Mouse (Mus musculus) lung, embryonic 15.5 days (tissue): ENCODE results near the gene 4921524J17Rik. TPM values are rescaled to one million over a fixed set of nuclear protein-coding genes. Genes with fewer than 3 reads are reported as not detected.

Experiments used
- ATAC-seq: fragments of 200-750 bp; cut with Nextera tagmentation; 2 replicates; pipeline ENCODE4 v1.8.0; 2017; ENCODE audit warnings: moderate number of reproducible peaks, borderline replicate concordance; ENCODE audit not compliant: low FRiP score, low TSS enrichment; ENCODE audit errors: extremely low read depth
- H3K27ac ChIP-seq: fragments of 300-500 bp; sonication (generic); 2 replicates; pipeline ENCODE4 v1.5.1; 2015; ENCODE audit warnings: moderate library complexity, mild to moderate bottlenecking, inconsistent platforms
- H3K27me3 ChIP-seq: fragments of 300-500 bp; sonication (generic); 2 replicates; pipeline ENCODE4 v1.6.1; 2015; ENCODE audit warnings: inconsistent platforms
- H3K36me3 ChIP-seq: fragments of 300-500 bp; sonication (generic); 2 replicates; pipeline ENCODE4 v1.6.1; 2015; ENCODE audit warnings: inconsistent platforms
- H3K4me1 ChIP-seq: fragments of 300-500 bp; sonication (generic); 2 replicates; pipeline ENCODE4 v1.6.1; 2015; ENCODE audit warnings: inconsistent platforms
- H3K4me2 ChIP-seq: fragments of 300-500 bp; sonication (generic); 2 replicates; pipeline ENCODE4 v1.6.1; 2015; ENCODE audit warnings: inconsistent platforms, mild to moderate bottlenecking, moderate library complexity
- H3K4me3 ChIP-seq: fragments of 300-500 bp; sonication (generic); 2 replicates; pipeline ENCODE4 v1.5.1; 2015; ENCODE audit warnings: mild to moderate bottlenecking, inconsistent platforms
- H3K9ac ChIP-seq: fragments of 300-500 bp; sonication (generic); 2 replicates; pipeline ENCODE4 v1.6.1; 2015; ENCODE audit warnings: inconsistent platforms
- H3K9me3 ChIP-seq: fragments of 300-500 bp; sonication (generic); 2 replicates; pipeline ENCODE4 v1.6.1; 2016; ENCODE audit warnings: inconsistent platforms
- WGBS: fragments of 180-500 bp; shearing (Covaris S2); methylation state at CpG from one replicate; pipeline ENCODE4 v1.1.7; 2015; 5-methylcytosine and 5-hydroxymethylcytosine counted together
- polyA plus RNA-seq: library from polyadenylated mRNA; unstranded; fragments of >200 nt; fragmentation: Nextera tagmentation; extraction: Ambion mirVana; gene quantifications from 2 replicates; pipeline ENCODE4 v1.2.1, GENCODE M21; 2015

4921524J17Rik gene
- polyA plus RNA-seq, 1 experiment from 2014 or later, result 42.5 TPM

DNA sequence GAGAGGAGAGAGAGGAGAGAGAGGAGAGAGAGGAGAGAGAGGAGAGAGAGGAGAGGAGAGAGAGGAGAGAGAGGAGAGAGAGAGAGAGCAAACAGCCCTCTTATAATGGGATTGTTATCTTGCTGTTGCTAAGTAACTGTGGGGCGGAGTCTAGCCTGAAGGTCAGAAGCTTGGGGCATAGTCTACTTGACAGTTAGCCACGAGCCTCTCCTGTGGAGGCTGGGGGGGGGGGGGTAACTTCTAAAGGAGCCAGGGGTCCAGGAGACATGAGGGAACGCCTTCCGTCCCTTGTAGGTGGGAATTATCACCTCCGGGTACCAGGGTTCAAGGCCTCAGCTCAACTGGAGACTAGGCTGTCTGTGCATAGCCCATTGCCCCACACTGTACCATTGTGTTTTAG lies 3.1 kb upstream of the 4921524J17Rik start:
- H3K9me3 ChIP-seq, result no peaks in the 10 kb centered on the region
- no peak overlapping the region for H3K4me2 ChIP-seq
- H3K27ac ChIP-seq, result no peak overlapping the region
- H3K4me1 ChIP-seq, result peaks cover 9% of the 10 kb centered on the region
- WGBS, result 45% methylated on average over 5 of the region's 5 CpGs
- no peak overlapping the region for H3K9ac ChIP-seq
- H3K4me3 ChIP-seq, result no peak overlapping the region
- H3K36me3 ChIP-seq, result no peaks in the 10 kb centered on the region
- no peak for ATAC-seq
- H3K27me3 ChIP-seq, result no peaks in the 10 kb centered on the region

- 73% methylated on average over 12 of the region's 12 CpGs for WGBS
- no peak for ATAC-seq
- H3K36me3 ChIP-seq, result no peaks in the 10 kb centered on the region
- H3K27ac ChIP-seq, result no peak overlapping the region
- no peak overlapping the region for H3K9ac ChIP-seq
- H3K4me1 ChIP-seq, result peaks cover 11% of the 10 kb centered on the region
- no peaks in the 10 kb centered on the region for H3K9me3 ChIP-seq
- no peaks in the 10 kb centered on the region for H3K27me3 ChIP-seq
- H3K4me2 ChIP-seq, result no peak overlapping the region
- H3K4me3 ChIP-seq, result no peak overlapping the region
Measured at GRCm38 (mm10) chr8:85434817-85435216, 2.2 kb upstream of the 4921524J17Rik start.

DNA sequence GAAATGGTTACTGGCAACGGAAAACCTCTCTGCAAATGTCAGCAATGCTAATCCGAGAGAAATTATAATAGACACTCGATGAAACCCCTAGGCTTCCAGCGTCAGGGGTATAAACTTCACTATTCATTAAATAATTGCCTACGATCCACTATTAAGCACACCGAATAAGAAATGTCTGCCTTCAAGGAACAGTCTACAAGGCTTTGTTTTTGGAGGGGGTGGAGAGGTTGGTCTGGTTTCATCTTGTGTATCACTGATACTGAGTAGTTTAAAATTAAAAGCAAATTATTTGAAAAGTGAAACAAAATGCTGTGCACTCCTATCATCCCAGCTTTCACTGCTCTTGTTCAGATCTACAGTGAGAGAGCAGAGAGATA lies 372 bp upstream of the 4921524J17Rik start:
- Histone ChIP-seq H3K9me3 (no peaks in the 10 kb centered on the region), H3K4me3 (peak overlapping the region; percentile 88), H3K27ac (peak overlapping the region; percentile 97), H3K4me2 (peak overlapping the region; percentile 60), H3K4me1 (peaks cover 20% of the 10 kb centered on the region), H3K9ac (peak overlapping the region; percentile 40), H3K27me3 (no peaks in the 10 kb centered on the region), H3K36me3 (no peaks in the 10 kb centered on the region)
- ATAC-seq, result peak; percentile 32; the same call in 1 of the 2 replicates
- WGBS, result 3% methylated on average over 6 of the region's 6 CpGs

DNA sequence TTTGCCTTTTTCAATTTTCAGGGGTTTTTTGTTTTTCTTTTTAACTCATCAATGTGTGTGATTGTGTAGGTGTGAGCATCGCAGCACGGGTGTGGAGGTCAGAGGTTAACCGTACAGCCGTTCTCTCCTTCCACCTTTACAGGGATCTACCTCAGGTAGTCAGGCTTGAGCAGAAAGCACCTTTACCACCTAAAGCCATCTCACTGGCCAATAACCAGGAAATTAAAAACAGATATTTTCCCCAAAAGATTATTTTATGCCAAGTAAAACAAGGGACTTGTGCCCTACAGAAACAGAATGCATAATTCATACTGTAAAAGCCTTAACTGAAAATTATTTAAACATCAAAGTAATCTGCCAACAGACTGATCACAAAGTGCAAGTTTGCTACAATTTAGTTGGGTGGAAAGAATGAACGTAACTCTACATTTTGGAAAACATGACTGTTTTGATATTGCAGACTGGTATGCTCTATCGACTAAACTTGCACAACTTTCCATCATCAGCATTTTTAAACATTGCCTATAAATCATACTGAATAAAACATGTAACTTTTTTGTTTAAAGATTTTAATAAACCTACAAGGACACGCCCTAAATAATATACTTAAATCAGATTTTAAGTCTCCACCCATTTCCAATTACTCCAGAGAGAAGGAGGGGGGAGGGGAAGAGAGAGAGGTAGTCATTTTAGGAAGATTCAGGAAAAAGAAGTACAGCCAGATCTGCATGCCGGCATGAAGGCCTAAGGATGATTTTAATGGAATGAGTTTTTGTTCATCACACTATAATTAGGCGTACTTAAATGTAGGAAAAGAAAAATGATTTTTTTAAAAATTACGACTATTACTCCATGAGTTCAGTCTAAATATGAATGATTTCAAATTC lies 1.1 kb downstream of the 4921524J17Rik start:
- peak overlapping the region; percentile 88 for H3K4me3 ChIP-seq
- H3K9ac ChIP-seq, result peak overlapping the region; percentile 92
- no peak for ATAC-seq
- H3K36me3 ChIP-seq, result no peaks in the 10 kb centered on the region
- WGBS, result 6% methylated on average over 10 of the region's 10 CpGs
- H3K27me3 ChIP-seq, result no peaks in the 10 kb centered on the region
- H3K4me1 ChIP-seq, result peaks cover 20% of the 10 kb centered on the region
- no peaks in the 10 kb centered on the region for H3K9me3 ChIP-seq
- peak overlapping the region; percentile 97 for H3K27ac ChIP-seq
- H3K4me2 ChIP-seq, result peak overlapping the region; percentile 60

DNA sequence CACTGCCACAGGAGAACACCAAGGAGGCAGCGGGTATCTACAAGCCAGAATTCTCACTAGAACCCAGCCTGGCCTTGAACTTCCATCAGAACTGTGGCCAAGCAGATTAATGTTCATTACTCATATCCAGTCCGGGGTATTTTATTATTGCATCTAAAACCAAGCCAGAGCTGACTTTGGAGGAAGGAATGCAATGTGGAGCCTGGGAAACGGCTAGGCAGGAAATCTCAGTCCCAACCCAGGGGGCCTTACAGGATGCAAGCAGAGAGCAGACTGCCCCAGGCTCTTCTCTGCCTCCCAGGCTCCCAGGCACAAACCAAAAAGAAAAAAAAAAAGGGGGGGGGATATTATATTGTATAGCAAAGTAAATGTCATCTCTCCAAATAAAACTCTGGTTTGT lies 1.8 kb downstream of the 4921524J17Rik start:
- 0 out of 2 replicates have a peak, but pooled peaks cover 4% of the 10 kb centered on the region for H3K36me3 ChIP-seq
- H3K27me3 ChIP-seq, result no peaks in the 10 kb centered on the region
- WGBS, result 16% methylated on average over 3 of the region's 3 CpGs
- ATAC-seq, result no peak
- H3K4me1 ChIP-seq, result peaks cover 20% of the 10 kb centered on the region
- 0 out of 2 replicates have a peak overlapping the region, but pooled peaks have one; percentile 29 for H3K9ac ChIP-seq
- H3K27ac ChIP-seq, result peak overlapping the region; percentile 16; the same call in 1 of the 2 replicates
- peak overlapping the region; percentile 60 for H3K4me2 ChIP-seq
- peak overlapping the region; percentile 88 for H3K4me3 ChIP-seq
- no peaks in the 10 kb centered on the region for H3K9me3 ChIP-seq

- H3K36me3 ChIP-seq, result 0 out of 2 replicates have a peak, but pooled peaks cover 4% of the 10 kb centered on the region
- no peaks in the 10 kb centered on the region for H3K9me3 ChIP-seq
- H3K4me3 ChIP-seq, result no peak overlapping the region
- 20% methylated on average over 4 of the region's 4 CpGs for WGBS
- no peaks in the 10 kb centered on the region for H3K27me3 ChIP-seq
- no peak for ATAC-seq
- H3K4me2 ChIP-seq, result no peak overlapping the region; the same call in 1 of the 2 replicates
- peak overlapping the region; percentile 4; the same call in 1 of the 2 replicates for H3K27ac ChIP-seq
- peaks cover 20% of the 10 kb centered on the region for H3K4me1 ChIP-seq
- H3K9ac ChIP-seq, result peak overlapping the region; percentile 8; the same call in 1 of the 2 replicates
Measured at GRCm38 (mm10) chr8:85429219-85429618, 3.4 kb downstream of the 4921524J17Rik start.

DNA sequence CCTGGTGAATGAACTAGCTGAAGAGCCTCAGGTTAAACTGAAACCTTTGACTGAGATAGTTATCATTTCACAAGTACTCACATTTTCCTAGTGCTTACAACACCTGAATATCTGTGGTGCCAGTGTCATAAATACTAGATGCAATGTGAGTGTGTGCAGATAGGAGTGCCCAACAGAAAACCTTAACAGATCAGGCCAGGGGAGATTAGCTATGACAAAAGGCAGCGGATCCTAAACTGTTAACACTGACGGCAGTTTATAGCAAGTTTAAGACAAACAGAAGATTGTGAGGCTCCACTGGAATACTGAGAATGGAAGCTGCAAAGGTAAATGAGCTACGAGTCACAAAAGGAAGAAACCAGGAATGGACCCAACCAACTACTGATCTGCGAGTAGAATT lies 5.6 kb downstream of the 4921524J17Rik start:
- Histone ChIP-seq H3K27ac (no peak overlapping the region), H3K4me1 (peaks cover 20% of the 10 kb centered on the region), H3K4me2 (no peak overlapping the region), H3K27me3 (no peaks in the 10 kb centered on the region), H3K4me3 (no peak overlapping the region), H3K9me3 (no peaks in the 10 kb centered on the region), H3K36me3 (0 out of 2 replicates have a peak, but pooled peaks cover 6% of the 10 kb centered on the region), H3K9ac (no peak overlapping the region)
- 75% methylated on average over 4 of the region's 4 CpGs for WGBS
- ATAC-seq, result no peak

DNA sequence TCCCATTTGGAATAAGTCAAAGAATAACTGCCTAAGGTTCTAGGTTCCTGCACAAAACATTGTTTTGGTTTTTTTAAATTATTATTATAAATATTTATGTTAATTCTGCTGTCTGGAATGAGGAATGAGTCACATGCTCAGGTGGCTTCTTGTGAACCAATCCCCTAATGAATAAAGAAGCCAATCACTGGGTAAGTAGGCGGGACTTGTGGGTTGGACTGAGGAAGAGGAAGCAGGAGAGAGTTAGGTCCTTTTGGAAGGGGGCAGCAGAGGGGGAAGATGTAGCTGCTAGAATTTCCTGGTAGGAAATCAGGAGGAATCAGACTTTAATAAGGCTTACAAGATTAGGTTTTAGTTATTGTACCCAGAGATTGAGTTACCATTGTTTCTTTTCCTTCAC lies 11.3 kb downstream of the 4921524J17Rik start:
- no peak for ATAC-seq
- Histone ChIP-seq H3K9ac (no peak overlapping the region), H3K4me1 (no peaks in the 10 kb centered on the region), H3K36me3 (0 out of 2 replicates have a peak, but pooled peaks cover 6% of the 10 kb centered on the region), H3K9me3 (no peaks in the 10 kb centered on the region), H3K27me3 (no peaks in the 10 kb centered on the region), H3K27ac (no peak overlapping the region), H3K4me2 (no peak overlapping the region), H3K4me3 (no peak overlapping the region)
- WGBS, result 79% methylated on average over 1 of the region's 1 CpGs

DNA sequence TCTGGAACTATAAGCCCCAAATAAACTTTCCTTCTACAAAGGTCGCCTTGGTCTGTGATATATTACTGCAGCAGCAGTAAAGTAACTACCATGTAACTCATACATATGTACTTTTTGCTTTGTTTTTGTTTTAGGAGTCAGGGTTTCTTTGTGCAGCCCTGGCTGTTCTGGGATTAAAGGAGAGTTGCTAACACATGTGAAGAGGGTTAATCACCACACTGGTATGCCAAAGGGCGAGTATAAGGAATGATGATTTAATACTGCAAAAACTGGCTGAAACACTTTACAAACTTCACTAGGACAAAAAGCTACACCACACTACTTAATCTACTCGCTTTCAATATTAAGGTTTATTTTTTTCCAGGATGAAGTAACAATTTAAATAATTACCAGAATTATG lies 24.1 kb downstream of the 4921524J17Rik start:
- H3K9me3 ChIP-seq, result no peaks in the 10 kb centered on the region
- H3K36me3 ChIP-seq, result peaks cover 9% of the 10 kb centered on the region; the same call in 1 of the 2 replicates
- no peaks in the 10 kb centered on the region for H3K4me1 ChIP-seq
- ATAC-seq, result no peak
- H3K4me2 ChIP-seq, result no peak overlapping the region
- H3K27ac ChIP-seq, result no peak overlapping the region
- H3K27me3 ChIP-seq, result no peaks in the 10 kb centered on the region
- no peak overlapping the region for H3K9ac ChIP-seq
- 74% methylated on average over 3 of the region's 3 CpGs for WGBS
- no peak overlapping the region for H3K4me3 ChIP-seq

DNA sequence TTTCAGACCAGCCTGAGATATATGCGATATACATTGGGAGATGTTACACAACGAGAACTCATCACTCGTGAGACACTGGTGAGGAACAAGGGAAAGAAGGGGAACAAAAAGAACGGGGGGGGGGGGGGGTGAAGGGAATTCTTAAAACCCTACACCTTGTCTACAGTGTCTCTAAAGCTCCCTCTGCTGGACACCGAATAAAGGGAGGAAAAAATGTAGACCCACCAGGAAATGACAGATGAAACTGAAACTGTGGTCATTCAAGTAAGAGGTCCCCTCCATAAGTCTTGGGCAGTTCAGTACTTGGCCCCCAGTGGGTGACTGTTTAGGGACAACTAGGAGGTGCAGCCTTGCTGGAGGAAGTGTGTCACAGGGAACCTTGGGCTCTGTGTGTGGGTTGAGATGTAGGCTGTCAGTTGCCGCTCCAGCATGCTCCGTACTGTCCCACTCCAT lies 24.6 kb downstream of the 4921524J17Rik start:
- Histone ChIP-seq H3K4me1 (no peaks in the 10 kb centered on the region), H3K27me3 (no peaks in the 10 kb centered on the region), H3K9ac (no peak overlapping the region), H3K4me2 (no peak overlapping the region), H3K4me3 (no peak overlapping the region), H3K36me3 (peaks cover 9% of the 10 kb centered on the region; the same call in 1 of the 2 replicates), H3K27ac (no peak overlapping the region), H3K9me3 (no peaks in the 10 kb centered on the region)
- peak; percentile 52 for ATAC-seq
- 56% methylated on average over 7 of the region's 7 CpGs for WGBS

DNA sequence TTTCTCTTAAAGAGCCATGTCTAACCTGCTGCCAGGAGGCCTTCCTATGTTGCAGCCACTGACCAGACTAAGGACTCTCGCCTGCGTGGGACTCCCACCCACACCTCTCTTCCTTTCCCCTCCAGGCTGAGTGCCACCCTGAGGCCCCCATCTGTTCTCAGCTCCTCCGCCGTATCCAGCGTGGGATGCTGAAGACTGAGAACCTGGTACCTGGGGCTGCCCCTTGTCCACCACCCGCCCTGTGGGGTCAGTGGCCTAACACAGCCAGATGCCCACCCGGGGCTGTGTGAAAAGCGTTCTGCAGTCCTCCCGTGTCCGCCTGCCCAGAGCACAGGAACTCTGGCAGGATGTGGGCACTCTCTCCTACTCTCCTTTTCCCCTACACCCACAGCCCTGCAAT lies 26.7 kb downstream of the 4921524J17Rik start:
- H3K9ac ChIP-seq, result no peak overlapping the region
- no peak for ATAC-seq
- 82% methylated on average over 10 of the region's 10 CpGs for WGBS
- no peaks in the 10 kb centered on the region for H3K4me1 ChIP-seq
- no peaks in the 10 kb centered on the region for H3K9me3 ChIP-seq
- no peak overlapping the region for H3K4me3 ChIP-seq
- 0 out of 2 replicates have a peak, but pooled peaks cover 5% of the 10 kb centered on the region for H3K36me3 ChIP-seq
- no peaks in the 10 kb centered on the region for H3K27me3 ChIP-seq
- H3K27ac ChIP-seq, result no peak overlapping the region
- H3K4me2 ChIP-seq, result no peak overlapping the region

- no peak overlapping the region for H3K4me2 ChIP-seq
- no peak overlapping the region for H3K9ac ChIP-seq
- no peaks in the 10 kb centered on the region for H3K27me3 ChIP-seq
- H3K9me3 ChIP-seq, result no peaks in the 10 kb centered on the region
- ATAC-seq, result peak; percentile 39; the same call in 1 of the 2 replicates
- WGBS, result 41% methylated on average over 3 of the region's 3 CpGs
- H3K4me1 ChIP-seq, result no peaks in the 10 kb centered on the region
- H3K36me3 ChIP-seq, result 0 out of 2 replicates have a peak, but pooled peaks cover 5% of the 10 kb centered on the region
- H3K4me3 ChIP-seq, result no peak overlapping the region
- no peak overlapping the region for H3K27ac ChIP-seq
Measured at GRCm38 (mm10) chr8:85405418-85405817, 27.2 kb downstream of the 4921524J17Rik start.
